Mouse (Mus musculus) neural tube, embryonic 13.5 days (tissue): ENCODE measurements around the gene Ltb4r2. TPM values are rescaled to one million over a fixed set of nuclear protein-coding genes. Genes with fewer than 3 reads are reported as not detected.
A peak's percentile ranks its signal among the peaks of the same experiment; 100 is the strongest.
"Not testable (repeated sequence)": the region's sequence is repeated elsewhere in the genome, so short reads cannot be mapped to it uniquely, and the experiment has no call there.

ENCODE experiments used
- ATAC-seq: fragments of 200-750 bp; cut with Nextera tagmentation; 2 replicates; pipeline ENCODE4 v1.8.0; 2017; ENCODE audit warnings: low read depth, mild to moderate bottlenecking, moderate TSS enrichment, moderate library complexity
- H3K27ac ChIP-seq: fragments of 300-500 bp; sonication (generic); replicated peaks from 2 replicates; pipeline ENCODE4 v1.5.1; 2015; ENCODE audit warnings: moderate library complexity, mild to moderate bottlenecking, inconsistent platforms
- H3K27me3 ChIP-seq: fragments of 300-500 bp; sonication (generic); 2 replicates; pipeline ENCODE4 v1.6.1; 2015; ENCODE audit warnings: mild to moderate bottlenecking, inconsistent platforms
- H3K36me3 ChIP-seq: fragments of 300-500 bp; sonication (generic); 2 replicates; pipeline ENCODE4 v1.6.1; 2015; ENCODE audit warnings: mild to moderate bottlenecking, inconsistent platforms
- H3K4me1 ChIP-seq: fragments of 300-500 bp; sonication (generic); replicated peaks from 2 replicates; pipeline ENCODE4 v1.6.1; 2015; ENCODE audit warnings: inconsistent platforms
- H3K4me2 ChIP-seq: fragments of 300-500 bp; sonication (generic); 2 replicates; pipeline ENCODE4 v1.6.1; 2015; ENCODE audit warnings: inconsistent platforms, mild to moderate bottlenecking, moderate library complexity
- H3K4me3 ChIP-seq: fragments of 300-500 bp; sonication (generic); 2 replicates; pipeline ENCODE4 v1.5.1; 2015; ENCODE audit warnings: mild to moderate bottlenecking, inconsistent platforms
- H3K9ac ChIP-seq: fragments of 300-500 bp; sonication (generic); 2 replicates; pipeline ENCODE4 v1.6.1; 2015; ENCODE audit warnings: moderate library complexity, mild to moderate bottlenecking, inconsistent platforms
- H3K9me3 ChIP-seq: fragments of 300-500 bp; sonication (generic); 2 replicates; pipeline ENCODE4 v1.6.1; 2016; ENCODE audit warnings: inconsistent platforms
- WGBS: fragments of 180-500 bp; shearing (Covaris S2); methylation state at CpG from one replicate; pipeline ENCODE4 v1.1.7; 2015; 5-methylcytosine and 5-hydroxymethylcytosine counted together
- polyA plus RNA-seq: library from polyadenylated mRNA; unstranded; fragments of >200 nt; fragmentation: Nextera tagmentation; extraction: Ambion mirVana; gene quantifications from 2 replicates; pipeline ENCODE4 v1.2.1, GENCODE M21; 2015

The Ltb4r2 gene
- polyA plus RNA-seq, 1 experiment from 2014 or later = 0.29 TPM

GRCm38 (mm10) chr14:55745180-55745860 lies 15.9 kb upstream of the Ltb4r2 start, which contains the start of the genes Dhrs1 and Nop9:
Dhrs1 (minus strand) TSS chr14:55745690.
Nop9 (plus strand) TSS chr14:55745693.
- peak within 1 kb of the TSS; percentile 79 for H3K4me3 ChIP-seq
- peaks cover 40% of the 10 kb centered on the region for H3K4me1 ChIP-seq
- peak within 1 kb of the TSS; percentile 99 for H3K4me2 ChIP-seq
- peaks cover 34% of the 10 kb centered on the region for H3K36me3 ChIP-seq
- no peaks in the 10 kb centered on the region for H3K9me3 ChIP-seq
- WGBS = 2% methylated on average over 48 of the region's 48 CpGs
- H3K9ac ChIP-seq = peak within 1 kb of the TSS; percentile 84
- H3K27ac ChIP-seq = peak within 1 kb of the TSS; percentile 53; the same call in 1 of the 2 replicates
- no peaks in the 10 kb centered on the region for H3K27me3 ChIP-seq
- peak; percentile 85 for ATAC-seq

- WGBS = 1% methylated on average over 31 of the region's 31 CpGs
- H3K27me3 ChIP-seq = no peaks in the 10 kb centered on the region
- H3K4me2 ChIP-seq = peak overlapping the region; percentile 99
- 0 out of 2 replicates have a peak overlapping the region, but pooled peaks have one; percentile 53 for H3K27ac ChIP-seq
- peak overlapping the region; percentile 79 for H3K4me3 ChIP-seq
- peaks cover 40% of the 10 kb centered on the region for H3K4me1 ChIP-seq
- 0 out of 2 replicates have a peak, but pooled peaks have one; percentile 1 for ATAC-seq
- peak overlapping the region; percentile 84 for H3K9ac ChIP-seq
- H3K9me3 ChIP-seq = no peaks in the 10 kb centered on the region
- peaks cover 34% of the 10 kb centered on the region for H3K36me3 ChIP-seq
These were observed 15.4 kb upstream of the Ltb4r2 start for GRCm38 (mm10) chr14:55745861-55746237.

- no peaks in the 10 kb centered on the region for H3K27me3 ChIP-seq
- peak overlapping the region; percentile 84; the same call in 1 of the 2 replicates for H3K9ac ChIP-seq
- no peak overlapping the region for H3K27ac ChIP-seq
- peak overlapping the region; percentile 79 for H3K4me3 ChIP-seq
- H3K36me3 ChIP-seq = peaks cover 40% of the 10 kb centered on the region
- peak overlapping the region; percentile 99 for H3K4me2 ChIP-seq
- no peak for ATAC-seq
- 89% methylated on average over 10 of the region's 10 CpGs for whole genome bisulfite sequencing
- peaks cover 40% of the 10 kb centered on the region for H3K4me1 ChIP-seq
- H3K9me3 ChIP-seq = no peaks in the 10 kb centered on the region
These were observed 14.0 kb upstream of the Ltb4r2 start for GRCm38 (mm10) chr14:55747051-55747847.

DNA sequence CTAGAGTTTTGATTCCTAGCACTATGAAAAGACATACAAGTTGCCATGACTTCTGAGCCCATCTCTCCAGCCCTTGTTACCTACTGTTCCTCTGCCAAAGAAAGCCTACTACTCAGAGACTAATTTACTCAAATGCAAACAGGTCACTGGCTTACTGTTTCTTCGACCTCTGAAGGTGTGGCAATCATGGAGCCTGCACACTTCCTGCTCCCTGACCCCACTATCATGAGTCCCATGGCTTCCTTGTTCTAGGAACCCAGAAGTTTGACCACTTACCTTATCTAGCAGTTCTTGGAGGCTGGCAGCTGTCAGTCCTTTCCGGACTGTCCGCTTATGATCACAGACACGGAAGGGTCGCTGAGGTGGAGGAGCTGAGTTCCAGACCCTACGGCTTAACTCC lies 3.7 kb upstream of the Ltb4r2 start:
- no peak overlapping the region for H3K27ac ChIP-seq
- H3K9ac ChIP-seq = no peak overlapping the region
- no peak for ATAC-seq
- H3K4me1 ChIP-seq = peaks cover 19% of the 10 kb centered on the region
- no peaks in the 10 kb centered on the region for H3K9me3 ChIP-seq
- 81% methylated on average over 6 of the region's 6 CpGs for WGBS
- H3K27me3 ChIP-seq = peaks cover 20% of the 10 kb centered on the region
- H3K4me3 ChIP-seq = no peak overlapping the region
- H3K36me3 ChIP-seq = peaks cover 44% of the 10 kb centered on the region
- H3K4me2 ChIP-seq = no peak overlapping the region

GRCm38 (mm10) chr14:55758363-55758784 lies 2.9 kb upstream of the Ltb4r2 start, which contains the start of gene Cideb:
Cideb (minus strand) TSS chr14:55758458.
- Histone ChIP-seq H3K27me3 (peaks cover 28% of the 10 kb centered on the region), H3K27ac (no peak within 1 kb of the TSS), H3K4me3 (no peak within 1 kb of the TSS), H3K9ac (no peak within 1 kb of the TSS), H3K36me3 (peaks cover 36% of the 10 kb centered on the region), H3K4me1 (peaks cover 23% of the 10 kb centered on the region), H3K9me3 (no peaks in the 10 kb centered on the region), H3K4me2 (peak within 1 kb of the TSS; percentile 20; the same call in 1 of the 2 replicates)
- no peak for ATAC-seq
- WGBS = 22% methylated on average over 8 of the region's 8 CpGs

- ATAC-seq, H3K4me3 ChIP-seq, H3K9ac ChIP-seq, H3K9me3 ChIP-seq, H3K27ac ChIP-seq: not testable (repeated sequence)
- 4% methylated on average over 6 of the region's 6 CpGs for WGBS
- peaks cover 23% of the 10 kb centered on the region for H3K4me1 ChIP-seq
- peaks cover 18% of the 10 kb centered on the region for H3K36me3 ChIP-seq
- peaks cover 46% of the 10 kb centered on the region for H3K27me3 ChIP-seq
- H3K4me2 ChIP-seq = peak overlapping the region; percentile 39
These were observed 1.1 kb upstream of the Ltb4r2 start for GRCm38 (mm10) chr14:55760156-55760555.

DNA sequence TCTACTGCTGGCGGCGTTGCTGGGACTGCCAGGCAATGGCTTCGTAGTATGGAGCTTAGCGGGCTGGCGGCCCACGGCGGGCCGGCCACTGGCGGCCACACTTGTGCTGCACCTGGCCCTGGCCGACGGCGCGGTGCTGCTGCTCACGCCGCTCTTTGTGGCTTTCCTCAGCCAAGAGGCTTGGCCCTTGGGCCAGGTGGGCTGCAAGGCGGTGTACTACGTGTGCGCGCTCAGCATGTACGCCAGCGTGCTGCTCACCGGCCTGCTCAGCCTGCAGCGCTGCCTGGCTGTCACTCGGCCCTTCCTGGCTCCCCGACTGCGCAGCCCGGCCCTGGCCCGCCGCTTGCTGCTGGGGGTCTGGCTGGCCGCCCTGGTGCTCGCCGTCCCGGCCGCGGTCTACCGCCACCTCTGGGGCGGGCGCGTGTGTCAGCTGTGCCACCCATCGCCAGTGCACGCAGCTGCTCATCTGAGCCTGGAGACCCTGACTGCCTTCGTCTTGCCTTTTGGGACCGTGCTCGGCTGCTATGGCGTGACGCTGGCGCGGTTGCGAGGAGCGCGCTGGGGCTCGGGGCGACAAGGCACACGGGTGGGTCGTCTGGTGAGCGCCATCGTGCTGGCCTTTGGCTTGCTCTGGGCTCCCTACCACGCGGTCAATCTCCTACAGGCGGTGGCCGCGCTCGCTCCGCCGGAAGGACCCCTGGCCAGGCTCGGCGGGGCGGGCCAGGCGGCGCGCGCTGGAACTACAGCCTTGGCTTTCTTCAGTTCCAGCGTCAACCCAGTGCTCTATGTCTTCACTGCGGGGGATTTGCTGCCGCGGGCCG lies 983 bp downstream of the Ltb4r2 start:
- Histone ChIP-seq H3K9me3 (no peaks in the 10 kb centered on the region), H3K27me3 (peaks cover 65% of the 10 kb centered on the region), H3K4me3 (peak overlapping the region; percentile 52), H3K4me1 (peaks cover 23% of the 10 kb centered on the region), H3K27ac (peak overlapping the region; percentile 70), H3K36me3 (no peaks in the 10 kb centered on the region), H3K4me2 (peak overlapping the region; percentile 88), H3K9ac (peak overlapping the region; percentile 79)
- ATAC-seq = peak; percentile 73
- WGBS = under 1% methylated on average over 77 of the region's 77 CpGs

GRCm38 (mm10) chr14:55763166-55763565 lies 1.9 kb downstream of the Ltb4r2 start:
- Histone ChIP-seq H3K4me1 (peaks cover 30% of the 10 kb centered on the region), H3K4me2 (peak overlapping the region; percentile 88; the same call in 1 of the 2 replicates), H3K36me3 (no peaks in the 10 kb centered on the region), H3K4me3 (no peak overlapping the region; the same call in 1 of the 2 replicates), H3K9ac (peak overlapping the region; percentile 79; the same call in 1 of the 2 replicates), H3K27ac (no peak overlapping the region), H3K27me3 (peaks cover 74% of the 10 kb centered on the region), H3K9me3 (no peaks in the 10 kb centered on the region)
- ATAC-seq = no peak
- 61% methylated on average over 7 of the region's 7 CpGs for WGBS

DNA sequence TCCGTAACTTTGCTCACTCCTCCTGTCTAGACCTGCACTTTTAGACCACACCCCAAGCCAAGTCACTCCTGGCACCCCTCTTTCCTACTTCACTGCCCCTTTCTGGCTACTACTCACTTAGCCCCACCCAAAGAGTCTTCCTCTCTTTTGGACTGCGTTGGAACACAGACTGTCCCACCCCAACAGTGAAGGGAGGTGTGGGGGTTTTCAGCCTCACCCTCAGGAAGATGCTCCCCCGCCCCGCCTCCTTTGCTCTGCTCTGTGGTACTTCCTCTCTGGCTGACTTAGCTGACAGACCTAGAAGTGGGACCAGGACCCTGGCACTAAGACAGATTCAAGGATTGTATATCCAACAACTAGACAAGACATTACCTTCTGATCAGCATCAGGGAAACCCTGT lies 4.5 kb downstream of the Ltb4r2 start, which contains the start of gene Ltb4r1:
TSS of gene Ltb4r1 (plus strand) at position 267 of the 400 bp plus-strand sequence.
- no peak for ATAC-seq
- Histone ChIP-seq H3K27me3 (peaks cover 93% of the 10 kb centered on the region), H3K4me2 (no peak within 1 kb of the TSS), H3K4me3 (no peak within 1 kb of the TSS), H3K4me1 (peaks cover 27% of the 10 kb centered on the region), H3K9ac (no peak within 1 kb of the TSS), H3K9me3 (no peaks in the 10 kb centered on the region), H3K36me3 (no peaks in the 10 kb centered on the region), H3K27ac (no peak within 1 kb of the TSS)
- 78% methylated on average over 4 of the region's 4 CpGs for WGBS

DNA sequence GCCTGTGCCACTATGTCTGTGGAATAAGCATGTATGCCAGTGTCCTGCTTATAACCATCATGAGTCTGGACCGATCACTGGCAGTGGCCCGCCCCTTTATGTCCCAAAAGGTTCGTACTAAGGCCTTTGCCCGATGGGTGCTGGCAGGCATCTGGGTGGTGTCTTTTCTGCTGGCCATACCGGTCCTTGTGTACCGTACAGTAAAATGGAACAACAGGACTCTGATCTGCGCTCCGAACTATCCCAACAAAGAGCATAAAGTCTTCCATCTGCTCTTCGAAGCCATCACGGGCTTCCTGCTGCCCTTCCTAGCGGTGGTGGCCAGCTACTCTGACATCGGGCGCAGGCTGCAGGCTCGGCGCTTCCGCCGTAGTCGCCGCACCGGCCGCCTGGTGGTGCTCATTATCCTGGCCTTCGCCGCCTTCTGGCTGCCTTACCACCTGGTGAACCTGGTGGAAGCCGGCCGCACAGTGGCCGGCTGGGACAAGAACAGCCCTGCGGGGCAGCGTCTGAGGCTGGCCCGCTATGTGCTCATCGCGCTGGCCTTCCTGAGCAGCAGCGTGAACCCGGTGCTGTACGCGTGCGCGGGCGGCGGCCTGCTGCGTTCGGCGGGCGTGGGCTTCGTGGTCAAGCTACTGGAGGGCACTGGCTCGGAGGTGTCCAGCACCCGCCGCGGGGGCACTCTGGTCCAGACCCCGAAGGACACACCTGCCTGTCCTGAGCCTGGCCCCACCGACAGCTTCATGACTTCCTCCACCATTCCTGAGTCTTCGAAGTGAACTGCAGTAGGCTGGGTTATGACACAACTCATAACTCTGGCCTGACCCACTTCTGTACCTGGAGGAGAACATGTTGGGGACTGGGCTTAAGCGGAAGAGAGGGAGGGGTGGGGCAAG lies 6.5 kb downstream of the Ltb4r2 start:
- Histone ChIP-seq H3K9ac (peak overlapping the region; percentile 75), H3K4me2 (peak overlapping the region; percentile 80), H3K27me3 (peaks cover 76% of the 10 kb centered on the region), H3K4me1 (peaks cover 11% of the 10 kb centered on the region), H3K27ac (no peak overlapping the region), H3K9me3 (no peaks in the 10 kb centered on the region), H3K36me3 (no peaks in the 10 kb centered on the region), H3K4me3 (peak overlapping the region; percentile 44)
- 12% methylated on average over 52 of the region's 52 CpGs for WGBS
- ATAC-seq = peak; percentile 69

- ATAC-seq = no peak
- Histone ChIP-seq H3K27ac (no peak overlapping the region), H3K4me1 (peaks cover 10% of the 10 kb centered on the region), H3K9me3 (no peaks in the 10 kb centered on the region), H3K27me3 (peaks cover 72% of the 10 kb centered on the region), H3K9ac (no peak overlapping the region), H3K4me2 (no peak overlapping the region), H3K36me3 (no peaks in the 10 kb centered on the region), H3K4me3 (no peak overlapping the region)
- WGBS = 87% methylated on average over 6 of the region's 6 CpGs
These were observed 7.3 kb downstream of the Ltb4r2 start for GRCm38 (mm10) chr14:55768555-55768954.
